Mouse (Mus musculus) kidney, embryonic 14.5 days (tissue): Measurements from ENCODE around the gene Ccser2. TPM values are rescaled to one million over a fixed set of nuclear protein-coding genes. Genes with fewer than 3 reads are reported as not detected.
A peak's percentile ranks its signal among the peaks of the same experiment; 100 is the strongest.

Experiments used
- ATAC-seq: fragments of 200-750 bp; cut with Nextera tagmentation; 2 replicates; pipeline ENCODE4 v1.8.0; 2017; ENCODE audit warnings: moderate number of reproducible peaks, mild to moderate bottlenecking, moderate TSS enrichment, moderate library complexity; ENCODE audit not compliant: low FRiP score, low TSS enrichment
- H3K27ac ChIP-seq: fragments of 300-500 bp; sonication (generic); 2 replicates; pipeline ENCODE4 v1.5.1; 2014; ENCODE audit warnings: low read depth, mild to moderate bottlenecking, low read length, moderate library complexity, mixed read lengths
- H3K27me3 ChIP-seq: fragments of 300-500 bp; sonication (generic); 2 replicates; pipeline ENCODE4 v1.6.1; 2014; ENCODE audit warnings: mild to moderate bottlenecking, low read length; ENCODE audit not compliant: control insufficient read depth, insufficient read depth
- H3K36me3 ChIP-seq: fragments of 300-500 bp; sonication (generic); 2 replicates; pipeline ENCODE4 v1.6.1; 2014; ENCODE audit warnings: low read length, mixed read lengths; ENCODE audit not compliant: control insufficient read depth, insufficient read depth
- H3K4me1 ChIP-seq: fragments of 300-500 bp; sonication (generic); 2 replicates; pipeline ENCODE4 v1.6.1; 2014; ENCODE audit warnings: low read length, mixed read lengths; ENCODE audit not compliant: control insufficient read depth, insufficient read depth
- H3K4me2 ChIP-seq: fragments of 300-500 bp; sonication (generic); replicated peaks from 2 replicates; pipeline ENCODE4 v1.6.1; 2014; ENCODE audit warnings: low read depth, mild to moderate bottlenecking, low read length
- H3K4me3 ChIP-seq: fragments of 300-500 bp; sonication (generic); 2 replicates; pipeline ENCODE4 v1.5.1; 2014; ENCODE audit warnings: mild to moderate bottlenecking, low read length
- H3K9ac ChIP-seq: fragments of 300-500 bp; sonication (generic); 2 replicates; pipeline ENCODE4 v1.6.1; 2014; ENCODE audit warnings: low read depth, mild to moderate bottlenecking, low read length, moderate library complexity
- H3K9me3 ChIP-seq: fragments of 300-500 bp; sonication (generic); 2 replicates; pipeline ENCODE4 v1.6.1; 2016; ENCODE audit warnings: low read length; ENCODE audit not compliant: control insufficient read depth
- WGBS: fragments of 180-500 bp; shearing (Covaris S2); extraction: QIAGEN DNeasy Blood & Tissue Kit; methylation state at CpG from one replicate; pipeline ENCODE4 v1.1.7; 2014; 5-methylcytosine and 5-hydroxymethylcytosine counted together
- polyA plus RNA-seq: library from polyadenylated mRNA; unstranded; fragments of >200 nt; fragmentation: Nextera tagmentation; extraction: Ambion mirVana; gene quantifications from 2 replicates; pipeline ENCODE4 v1.2.1, GENCODE M21; 2014

Gene Ccser2
- polyA plus RNA-seq, 1 experiment from 2014 or later, result 35.3 TPM

GRCm38 (mm10) chr14:36905809-36906522 lies 62.6 kb downstream of the Ccser2 start:
- ATAC-seq, result no peak

GRCm38 (mm10) chr14:36904206-36904605 lies 64.4 kb downstream of the Ccser2 start:
- H3K9me3 ChIP-seq, result no peaks in the 10 kb centered on the region
- no peak overlapping the region for H3K4me2 ChIP-seq
- H3K4me1 ChIP-seq, result no peaks in the 10 kb centered on the region
- ATAC-seq, result no peak
- H3K4me3 ChIP-seq, result no peak overlapping the region
- 88% methylated on average over 1 of the region's 1 CpGs for WGBS
- no peaks in the 10 kb centered on the region for H3K27me3 ChIP-seq
- peaks cover 19% of the 10 kb centered on the region for H3K36me3 ChIP-seq
- H3K27ac ChIP-seq, result no peak overlapping the region
- no peak overlapping the region for H3K9ac ChIP-seq

More at GRCm38 (mm10) chr14:36905809-36906522, 62.6 kb downstream of the Ccser2 start:
- Histone ChIP-seq H3K9me3 (no peaks in the 10 kb centered on the region), H3K4me2 (no peak overlapping the region), H3K27me3 (no peaks in the 10 kb centered on the region), H3K4me3 (no peak overlapping the region), H3K4me1 (no peaks in the 10 kb centered on the region), H3K9ac (no peak overlapping the region), H3K36me3 (peaks cover 8% of the 10 kb centered on the region; the same call in 1 of the 2 replicates), H3K27ac (no peak overlapping the region)
- WGBS, result 96% methylated on average over 9 of the region's 11 CpGs

GRCm38 (mm10) chr14:36900883-36901282 lies 67.7 kb downstream of the Ccser2 start:
- Histone ChIP-seq H3K36me3 (peaks cover 13% of the 10 kb centered on the region), H3K27ac (no peak overlapping the region)

GRCm38 (mm10) chr14:36894701-36895100 lies 73.9 kb downstream of the Ccser2 start:
- no peak for ATAC-seq
- Histone ChIP-seq H3K27ac (no peak overlapping the region), H3K4me2 (no peak overlapping the region), H3K9ac (no peak overlapping the region), H3K4me1 (no peaks in the 10 kb centered on the region), H3K9me3 (no peaks in the 10 kb centered on the region), H3K27me3 (no peaks in the 10 kb centered on the region), H3K4me3 (no peak overlapping the region), H3K36me3 (peaks cover 7% of the 10 kb centered on the region)
- 86% methylated on average over 3 of the region's 3 CpGs for WGBS

More at GRCm38 (mm10) chr14:36900883-36901282, 67.7 kb downstream of the Ccser2 start:
- no peaks in the 10 kb centered on the region for H3K4me1 ChIP-seq
- no peak overlapping the region for H3K4me3 ChIP-seq
- no peak overlapping the region for H3K9ac ChIP-seq
- no peak overlapping the region for H3K4me2 ChIP-seq
- ATAC-seq, result no peak
- H3K27me3 ChIP-seq, result no peaks in the 10 kb centered on the region
- H3K9me3 ChIP-seq, result no peaks in the 10 kb centered on the region

- ATAC-seq, result peak; percentile 81
- Histone ChIP-seq H3K4me3 (no peak overlapping the region), H3K27me3 (no peaks in the 10 kb centered on the region), H3K4me2 (no peak overlapping the region), H3K36me3 (no peaks in the 10 kb centered on the region; the same call in 1 of the 2 replicates), H3K9me3 (no peaks in the 10 kb centered on the region), H3K4me1 (no peaks in the 10 kb centered on the region), H3K9ac (no peak overlapping the region), H3K27ac (no peak overlapping the region)
- WGBS, result 33% methylated on average over 2 of the region's 2 CpGs
Observed at GRCm38 (mm10) chr14:36892762-36893358, 75.7 kb downstream of the Ccser2 start.

GRCm38 (mm10) chr14:36890130-36890529 lies 78.4 kb downstream of the Ccser2 start:
- Histone ChIP-seq H3K27me3 (no peaks in the 10 kb centered on the region), H3K9ac (no peak overlapping the region), H3K4me3 (no peak overlapping the region), H3K4me2 (no peak overlapping the region), H3K27ac (no peak overlapping the region), H3K4me1 (no peaks in the 10 kb centered on the region), H3K9me3 (no peaks in the 10 kb centered on the region), H3K36me3 (no peaks in the 10 kb centered on the region)
- 74% methylated on average over 7 of the region's 7 CpGs for WGBS
- no peak for ATAC-seq

- 88% methylated on average over 5 of the region's 5 CpGs for WGBS
- no peak overlapping the region for H3K4me3 ChIP-seq
Observed at GRCm38 (mm10) chr14:36885680-36886079, 82.9 kb downstream of the Ccser2 start.

GRCm38 (mm10) chr14:36885117-36885516 lies 83.5 kb downstream of the Ccser2 start:
- H3K9me3 ChIP-seq, result no peaks in the 10 kb centered on the region
- no peak overlapping the region for H3K4me2 ChIP-seq
- no peaks in the 10 kb centered on the region for H3K4me1 ChIP-seq
- no peak overlapping the region for H3K9ac ChIP-seq
- no peak overlapping the region for H3K4me3 ChIP-seq
- no peaks in the 10 kb centered on the region for H3K27me3 ChIP-seq
- no peak for ATAC-seq
- no peak overlapping the region for H3K27ac ChIP-seq
- no peaks in the 10 kb centered on the region for H3K36me3 ChIP-seq
- 90% methylated on average over 1 of the region's 1 CpGs for WGBS

More at GRCm38 (mm10) chr14:36885680-36886079, 82.9 kb downstream of the Ccser2 start:
- no peaks in the 10 kb centered on the region for H3K36me3 ChIP-seq
- no peaks in the 10 kb centered on the region for H3K27me3 ChIP-seq
- no peaks in the 10 kb centered on the region for H3K9me3 ChIP-seq
- no peak for ATAC-seq
- no peak overlapping the region for H3K9ac ChIP-seq
- H3K4me2 ChIP-seq, result no peak overlapping the region
- H3K4me1 ChIP-seq, result no peaks in the 10 kb centered on the region
- no peak overlapping the region for H3K27ac ChIP-seq

- H3K9me3 ChIP-seq, result no peaks in the 10 kb centered on the region
- no peak overlapping the region for H3K9ac ChIP-seq
- no peak for ATAC-seq
- H3K27ac ChIP-seq, result no peak overlapping the region
- H3K4me3 ChIP-seq, result no peak overlapping the region
- WGBS, result 76% methylated on average over 3 of the region's 3 CpGs
- H3K27me3 ChIP-seq, result no peaks in the 10 kb centered on the region
- H3K4me2 ChIP-seq, result no peak overlapping the region
- peaks cover 7% of the 10 kb centered on the region for H3K36me3 ChIP-seq
- H3K4me1 ChIP-seq, result no peaks in the 10 kb centered on the region
Observed at GRCm38 (mm10) chr14:36883576-36883975, 85.0 kb downstream of the Ccser2 start.
